Mouse (Mus musculus) ovary, postnatal 14 days (tissue): Measurements from ENCODE around the gene Dffb.
"Not testable (repeated sequence)": the region's sequence is repeated elsewhere in the genome, so short reads cannot be mapped to it uniquely, and the experiment has no call there.

Experiments used
- DNase-seq: peaks from one replicate; pipeline ENCODE4 v3.0.0; 2022; ENCODE audit warnings: low spot score

Dffb gene

GRCm38 (mm10) chr4:153962631-153963030 lies 12.3 kb downstream of the Dffb start:
- DNase-seq = no peak

GRCm38 (mm10) chr4:153957444-153958250 lies 17.3 kb downstream of the Dffb start:
- peak; percentile 25 for DNase-seq

- DNase-seq = peak; percentile 96
Measured at GRCm38 (mm10) chr4:153956569-153957405, 18.1 kb downstream of the Dffb start, which contains the start of gene A430005L14Rik. Gene A430005L14Rik, plus strand, starts transcription at chr4:153957237.

GRCm38 (mm10) chr4:153955651-153956050 lies 19.3 kb downstream of the Dffb start:
- no peak for DNase-seq

GRCm38 (mm10) chr4:153951692-153952091 lies 23.2 kb downstream of the Dffb start:
- no peak for DNase-seq

GRCm38 (mm10) chr4:153951150-153951549 lies 23.8 kb downstream of the Dffb start:
- no peak for DNase-seq

GRCm38 (mm10) chr4:153950372-153950771 lies 24.6 kb downstream of the Dffb start:
- DNase-seq = no peak

- no peak for DNase-seq
Measured at GRCm38 (mm10) chr4:153945741-153946140, 29.2 kb downstream of the Dffb start.

- DNase-seq = no peak
Measured at GRCm38 (mm10) chr4:153944261-153944660, 30.7 kb downstream of the Dffb start.

GRCm38 (mm10) chr4:153943243-153943642 lies 31.7 kb downstream of the Dffb start:
- DNase-seq = peak; percentile 10

GRCm38 (mm10) chr4:153929921-153930320 lies 45.0 kb downstream of the Dffb start:
- no peak for DNase-seq

- DNase-seq = no peak
Measured at GRCm38 (mm10) chr4:153929425-153929824, 45.5 kb downstream of the Dffb start.

GRCm38 (mm10) chr4:153928772-153929299 lies 46.1 kb downstream of the Dffb start:
- no peak for DNase-seq

- not testable (repeated sequence) for DNase-seq
Measured at GRCm38 (mm10) chr4:153922090-153922489, 52.8 kb downstream of the Dffb start.

GRCm38 (mm10) chr4:153920517-153921233 lies 54.3 kb downstream of the Dffb start:
- no peak for DNase-seq

- DNase-seq = no peak
Measured at GRCm38 (mm10) chr4:153917773-153918500, 57.0 kb downstream of the Dffb start.
